Mouse (Mus musculus) lung, embryonic 16.5 days (tissue): Measurements from ENCODE around the gene Soga1. TPM values are rescaled to one million over a fixed set of nuclear protein-coding genes. Genes with fewer than 3 reads are reported as not detected.

Experiments
- ATAC-seq: fragments of 200-750 bp; cut with Nextera tagmentation; 2 replicates; pipeline ENCODE4 v1.8.0; 2017; ENCODE audit warnings: low read depth, mild to moderate bottlenecking, moderate library complexity
- H3K27ac ChIP-seq: fragments of 300-500 bp; sonication (generic); 2 replicates; pipeline ENCODE4 v1.5.1; 2014; ENCODE audit warnings: mild to moderate bottlenecking, control low read depth, low read length
- H3K27me3 ChIP-seq: fragments of 300-500 bp; sonication (generic); 2 replicates; pipeline ENCODE4 v1.6.1; 2014; ENCODE audit warnings: low read depth, low read length, mixed read lengths; ENCODE audit not compliant: control insufficient read depth, insufficient read depth
- H3K36me3 ChIP-seq: fragments of 300-500 bp; sonication (generic); 2 replicates; pipeline ENCODE4 v1.6.1; 2014; ENCODE audit warnings: low read length; ENCODE audit not compliant: control insufficient read depth, insufficient read depth
- H3K4me1 ChIP-seq: fragments of 300-500 bp; sonication (generic); replicated peaks from 2 replicates; pipeline ENCODE4 v1.6.1; 2014; ENCODE audit warnings: low read length, mixed read lengths; ENCODE audit not compliant: control insufficient read depth, insufficient read depth
- H3K4me2 ChIP-seq: fragments of 300-500 bp; sonication (generic); 2 replicates; pipeline ENCODE4 v1.6.1; 2014; ENCODE audit warnings: low read depth, low read length, control low read depth
- H3K4me3 ChIP-seq: fragments of 300-500 bp; sonication (generic); 2 replicates; pipeline ENCODE4 v1.5.1; 2014; ENCODE audit warnings: mild to moderate bottlenecking, low read length, control low read depth
- H3K9ac ChIP-seq: fragments of 300-500 bp; sonication (generic); 2 replicates; pipeline ENCODE4 v1.6.1; 2014; ENCODE audit warnings: low read length, control low read depth
- H3K9me3 ChIP-seq: fragments of 300-500 bp; sonication (generic); 2 replicates; pipeline ENCODE4 v1.6.1; 2016; ENCODE audit warnings: low read length; ENCODE audit not compliant: control insufficient read depth
- WGBS: fragments of 180-500 bp; shearing (Covaris S2); extraction: QIAGEN DNeasy Blood & Tissue Kit; methylation state at CpG from one replicate; pipeline ENCODE4 v1.1.7; 2014; 5-methylcytosine and 5-hydroxymethylcytosine counted together
- polyA plus RNA-seq: library from polyadenylated mRNA; unstranded; fragments of >200 nt; fragmentation: Nextera tagmentation; extraction: Ambion mirVana; gene quantifications from 2 replicates; pipeline ENCODE4 v1.2.1, GENCODE M21; 2015

Soga1 gene
- polyA plus RNA-seq, 1 experiment from 2014 or later: 4.1 TPM

DNA sequence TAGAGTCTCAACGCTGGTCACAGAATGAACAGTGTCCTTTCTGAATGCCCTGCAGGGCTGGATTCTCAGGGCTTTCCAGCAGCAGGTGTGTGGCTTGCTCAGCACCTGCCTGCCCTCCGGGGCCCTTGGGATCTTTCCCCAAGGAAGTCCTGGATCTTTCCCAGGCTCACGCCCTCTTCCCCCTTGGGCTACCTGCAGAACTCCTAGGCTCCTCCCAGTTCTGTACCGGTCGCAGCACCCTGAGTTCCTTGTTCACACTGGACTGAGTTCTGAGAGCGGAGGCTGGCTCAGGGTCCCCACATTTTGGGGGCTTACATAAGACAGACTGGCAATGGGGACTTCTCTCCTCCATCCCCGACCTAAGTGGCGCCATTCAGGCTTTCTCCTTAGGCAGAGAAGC, 19.9 kb downstream of the Soga1 start:
- H3K27ac ChIP-seq: peak overlapping the region; percentile 63
- WGBS: 57% methylated on average over 8 of the region's 8 CpGs
- no peak overlapping the region for H3K4me3 ChIP-seq
- peaks cover 56% of the 10 kb centered on the region for H3K4me1 ChIP-seq
- H3K9ac ChIP-seq: peak overlapping the region; percentile 3; the same call in 1 of the 2 replicates
- no peaks in the 10 kb centered on the region for H3K9me3 ChIP-seq
- 0 out of 2 replicates have a peak, but pooled peaks cover 2% of the 10 kb centered on the region for H3K36me3 ChIP-seq
- H3K4me2 ChIP-seq: 0 out of 2 replicates have a peak overlapping the region, but pooled peaks have one; percentile 7
- H3K27me3 ChIP-seq: no peaks in the 10 kb centered on the region
- no peak for ATAC-seq

DNA sequence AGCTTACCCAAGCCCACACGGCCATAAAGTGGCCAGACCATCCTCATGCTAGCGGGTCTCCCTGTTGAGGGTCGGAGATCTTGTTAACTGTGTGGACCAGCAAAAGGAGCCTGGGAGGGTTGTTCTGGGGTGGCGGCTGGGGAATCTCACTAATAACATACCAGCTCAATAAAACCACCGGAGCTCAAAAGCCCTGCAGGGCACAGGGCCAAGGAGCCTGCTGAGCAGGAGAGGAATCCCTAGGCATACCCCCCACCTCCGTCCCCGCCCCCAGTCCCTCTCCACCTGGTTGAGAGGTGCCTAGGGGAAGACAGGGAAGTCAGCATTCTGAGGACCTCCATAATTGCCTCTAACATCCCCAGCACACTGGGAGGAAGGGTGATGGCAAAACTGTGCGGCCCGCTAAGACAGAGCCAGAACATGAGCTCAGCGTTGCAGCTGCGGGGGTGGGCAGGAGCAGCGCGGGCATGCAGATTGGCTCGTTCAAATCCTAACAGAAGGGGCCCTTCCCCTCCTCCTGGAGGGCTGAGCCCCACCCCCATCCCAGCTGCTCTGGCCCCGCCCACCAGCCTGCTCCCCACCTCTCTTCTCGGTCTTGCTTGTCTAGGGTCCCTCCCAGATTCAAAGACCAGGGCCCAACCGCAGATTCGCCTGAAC, 20.6 kb downstream of the Soga1 start:
- H3K36me3 ChIP-seq: peaks cover 2% of the 10 kb centered on the region; the same call in 1 of the 2 replicates
- H3K27me3 ChIP-seq: no peaks in the 10 kb centered on the region
- peak overlapping the region; percentile 49 for H3K4me2 ChIP-seq
- H3K9me3 ChIP-seq: no peaks in the 10 kb centered on the region
- H3K4me1 ChIP-seq: peaks cover 51% of the 10 kb centered on the region
- peak overlapping the region; percentile 46; the same call in 1 of the 2 replicates for H3K9ac ChIP-seq
- H3K27ac ChIP-seq: peak overlapping the region; percentile 63
- WGBS: 14% methylated on average over 18 of the region's 18 CpGs
- ATAC-seq: peak; percentile 78
- H3K4me3 ChIP-seq: 0 out of 2 replicates have a peak overlapping the region, but pooled peaks have one; percentile 12

DNA sequence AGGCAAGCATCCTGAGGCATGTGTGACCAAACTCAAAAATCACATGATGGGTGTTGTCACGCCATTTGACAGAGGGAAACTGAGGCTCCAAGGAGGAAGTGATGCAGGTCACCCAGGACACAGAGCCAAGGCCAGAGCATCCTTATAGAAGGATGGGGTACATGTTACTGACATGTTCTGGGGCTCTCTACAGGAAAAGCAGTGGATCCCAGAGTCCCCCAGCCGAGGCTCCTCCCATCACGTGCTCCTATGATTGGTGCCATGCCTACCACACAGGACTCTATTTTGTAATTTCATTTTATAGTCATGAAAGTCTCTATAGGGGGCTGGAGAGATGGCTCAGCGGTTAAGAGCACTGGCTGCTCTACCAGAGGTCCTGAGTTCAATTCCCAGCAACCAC, 21.3 kb downstream of the Soga1 start:
- H3K4me3 ChIP-seq: no peak overlapping the region
- no peak overlapping the region for H3K4me2 ChIP-seq
- H3K9me3 ChIP-seq: no peaks in the 10 kb centered on the region
- peaks cover 6% of the 10 kb centered on the region for H3K36me3 ChIP-seq
- WGBS: 88% methylated on average over 4 of the region's 4 CpGs
- H3K4me1 ChIP-seq: peaks cover 44% of the 10 kb centered on the region
- no peaks in the 10 kb centered on the region for H3K27me3 ChIP-seq
- H3K9ac ChIP-seq: no peak overlapping the region
- H3K27ac ChIP-seq: peak overlapping the region; percentile 63; the same call in 1 of the 2 replicates
- no peak for ATAC-seq

DNA sequence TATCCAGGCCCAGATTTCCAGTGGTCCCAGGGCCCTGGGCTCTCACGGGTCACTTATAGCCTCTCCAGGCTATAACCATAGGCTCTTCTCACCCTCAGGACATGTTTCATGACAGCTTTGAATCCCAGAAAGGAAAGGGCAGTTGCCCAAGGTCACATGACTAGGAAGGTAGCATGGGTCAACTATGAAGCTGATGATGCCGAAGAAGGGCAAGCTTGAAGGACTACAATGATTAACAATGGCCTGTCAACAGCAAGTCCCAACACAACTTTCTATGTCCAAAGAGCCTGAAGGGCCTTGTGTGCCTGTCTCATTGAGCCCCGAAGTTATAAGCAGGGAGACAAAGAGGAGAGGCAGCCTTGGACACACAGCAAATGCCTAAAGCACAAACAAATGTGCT, 21.9 kb downstream of the Soga1 start:
- Histone ChIP-seq H3K4me2 (no peak overlapping the region), H3K4me1 (peaks cover 38% of the 10 kb centered on the region), H3K4me3 (no peak overlapping the region), H3K9ac (no peak overlapping the region), H3K27ac (no peak overlapping the region), H3K9me3 (no peaks in the 10 kb centered on the region), H3K36me3 (peaks cover 8% of the 10 kb centered on the region), H3K27me3 (no peaks in the 10 kb centered on the region)
- WGBS: 79% methylated on average over 3 of the region's 3 CpGs
- ATAC-seq: no peak

DNA sequence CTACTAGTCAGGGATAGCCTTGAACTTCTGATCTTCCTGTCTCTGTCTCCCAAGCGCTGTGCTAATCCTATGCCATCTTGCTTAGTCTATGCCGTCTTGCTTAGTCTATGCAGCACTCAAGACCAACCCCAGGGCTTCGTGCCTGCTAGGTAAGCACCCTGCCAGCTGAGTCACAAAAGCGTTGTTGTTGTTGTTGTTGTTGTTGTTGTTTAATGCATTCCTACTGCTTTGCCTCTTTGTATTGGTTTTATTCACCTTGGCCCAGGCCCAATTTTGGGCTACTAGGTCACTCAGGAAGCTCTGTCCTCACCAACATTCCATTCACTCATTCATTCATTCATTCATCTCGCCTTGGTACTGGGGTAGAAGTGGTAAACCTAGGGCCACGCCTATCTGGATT, 23.3 kb downstream of the Soga1 start:
- no peak overlapping the region for H3K9ac ChIP-seq
- no peak overlapping the region for H3K4me3 ChIP-seq
- no peak overlapping the region for H3K4me2 ChIP-seq
- H3K36me3 ChIP-seq: peaks cover 13% of the 10 kb centered on the region
- peaks cover 36% of the 10 kb centered on the region for H3K4me1 ChIP-seq
- peak overlapping the region; percentile 90 for H3K27ac ChIP-seq
- H3K27me3 ChIP-seq: no peaks in the 10 kb centered on the region
- WGBS: 86% methylated on average over 6 of the region's 6 CpGs
- H3K9me3 ChIP-seq: no peaks in the 10 kb centered on the region
- no peak for ATAC-seq

DNA sequence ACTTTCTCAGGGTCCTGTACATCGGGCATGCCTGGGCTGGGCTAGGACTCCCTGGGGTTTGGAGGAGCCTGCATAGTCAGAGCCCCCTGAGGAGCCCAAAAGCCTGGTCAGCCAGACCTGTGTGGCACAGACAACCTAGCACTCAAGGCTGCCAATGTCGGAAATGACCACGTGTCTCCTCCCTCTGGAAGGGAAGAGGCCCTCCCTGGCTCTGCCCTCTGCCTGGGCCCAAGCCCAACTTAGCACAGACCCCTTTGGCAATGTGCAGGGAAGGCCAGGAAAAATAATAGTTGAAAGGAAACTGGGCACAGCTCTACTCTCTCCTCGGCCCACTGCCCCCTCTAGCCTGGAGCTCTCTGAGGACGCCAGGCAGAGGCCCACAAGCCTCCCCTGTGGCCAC, 24.2 kb downstream of the Soga1 start:
- Histone ChIP-seq H3K4me3 (no peak overlapping the region), H3K4me1 (peaks cover 36% of the 10 kb centered on the region), H3K27ac (peak overlapping the region; percentile 90), H3K27me3 (no peaks in the 10 kb centered on the region), H3K9ac (peak overlapping the region; percentile 47), H3K4me2 (no peak overlapping the region), H3K9me3 (no peaks in the 10 kb centered on the region), H3K36me3 (peaks cover 12% of the 10 kb centered on the region)
- 46% methylated on average over 5 of the region's 5 CpGs for WGBS
- ATAC-seq: peak; percentile 52

DNA sequence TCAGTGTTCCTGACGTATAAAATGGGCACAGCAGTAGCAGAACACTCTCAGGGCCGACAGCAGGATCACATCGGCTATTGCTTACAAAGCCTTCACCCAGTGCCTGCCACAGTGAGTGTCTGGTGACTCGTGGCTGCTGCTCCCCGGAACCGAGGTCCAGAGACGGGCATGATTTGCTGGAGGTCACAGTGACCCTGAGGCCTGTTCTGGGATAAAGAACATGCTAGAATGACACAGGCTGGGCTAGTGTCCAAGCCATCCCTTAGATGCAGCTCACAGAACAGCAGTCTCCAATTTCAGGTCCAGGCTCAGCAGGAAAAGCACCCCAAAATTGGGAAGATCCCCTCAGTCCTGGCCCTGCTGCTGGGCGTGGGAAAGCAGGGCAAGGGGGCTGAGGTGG, 24.8 kb downstream of the Soga1 start:
- peak; percentile 84 for ATAC-seq
- Histone ChIP-seq H3K27me3 (no peaks in the 10 kb centered on the region), H3K36me3 (peaks cover 11% of the 10 kb centered on the region), H3K9ac (no peak overlapping the region), H3K27ac (peak overlapping the region; percentile 90), H3K4me1 (peaks cover 34% of the 10 kb centered on the region), H3K4me3 (no peak overlapping the region), H3K4me2 (no peak overlapping the region), H3K9me3 (no peaks in the 10 kb centered on the region)
- 58% methylated on average over 8 of the region's 8 CpGs for WGBS

GRCm38 (mm10) chr2:157053787-157054186, 25.3 kb downstream of the Soga1 start:
- ATAC-seq: no peak

GRCm38 (mm10) chr2:157053124-157053523, 25.9 kb downstream of the Soga1 start:
- Histone ChIP-seq H3K4me2 (no peak overlapping the region), H3K9ac (no peak overlapping the region), H3K9me3 (no peaks in the 10 kb centered on the region), H3K4me3 (no peak overlapping the region), H3K27me3 (no peaks in the 10 kb centered on the region), H3K4me1 (peaks cover 27% of the 10 kb centered on the region), H3K36me3 (peaks cover 11% of the 10 kb centered on the region), H3K27ac (no peak overlapping the region)
- no peak for ATAC-seq
- WGBS: 94% methylated on average over 5 of the region's 5 CpGs

More at GRCm38 (mm10) chr2:157053787-157054186, 25.3 kb downstream of the Soga1 start:
- Histone ChIP-seq H3K27ac (peak overlapping the region; percentile 55; the same call in 1 of the 2 replicates), H3K4me2 (no peak overlapping the region), H3K9ac (no peak overlapping the region), H3K4me1 (peaks cover 32% of the 10 kb centered on the region), H3K36me3 (peaks cover 11% of the 10 kb centered on the region), H3K4me3 (no peak overlapping the region), H3K9me3 (no peaks in the 10 kb centered on the region), H3K27me3 (no peaks in the 10 kb centered on the region)
- WGBS: 75% methylated on average over 4 of the region's 4 CpGs
